Mouse (Mus musculus) B cell, adult 2 months (primary cell): Measurements from ENCODE around the gene Chrm1.
A peak's percentile ranks its signal among the peaks of the same experiment; 100 is the strongest.

Experiments
- DNase-seq, 2 experiments: peaks; one replicate each; pipeline ENCODE4 v3.0.0; 2022

Chrm1 gene

GRCm38 (mm10) chr19:8663360-8663839 is at the start of gene Chrm1:
Gene Chrm1 (plus strand): TSS chr19:8663789.
- no peak for DNase-seq

DNA sequence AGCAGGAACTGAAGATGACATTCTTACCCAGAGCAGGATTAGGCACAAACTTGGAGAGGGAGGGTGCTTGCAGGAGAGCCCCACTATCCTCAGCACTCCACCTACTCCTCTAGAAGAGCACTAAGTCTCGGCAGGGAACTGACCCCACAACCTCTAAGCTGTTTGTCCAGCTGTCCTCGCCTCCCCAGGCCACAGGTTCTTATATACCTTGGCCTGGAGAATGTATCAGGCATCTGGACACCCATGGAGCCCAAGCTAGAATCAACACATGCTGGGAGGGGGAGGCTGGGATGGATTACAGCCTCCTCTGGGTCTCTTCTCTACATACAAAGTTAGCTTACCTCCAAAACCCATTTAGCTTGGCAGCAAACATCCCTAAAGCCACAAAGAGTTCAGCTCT is 49.2 kb upstream of the Chrm1 start:
- no peak for DNase-seq

DNA sequence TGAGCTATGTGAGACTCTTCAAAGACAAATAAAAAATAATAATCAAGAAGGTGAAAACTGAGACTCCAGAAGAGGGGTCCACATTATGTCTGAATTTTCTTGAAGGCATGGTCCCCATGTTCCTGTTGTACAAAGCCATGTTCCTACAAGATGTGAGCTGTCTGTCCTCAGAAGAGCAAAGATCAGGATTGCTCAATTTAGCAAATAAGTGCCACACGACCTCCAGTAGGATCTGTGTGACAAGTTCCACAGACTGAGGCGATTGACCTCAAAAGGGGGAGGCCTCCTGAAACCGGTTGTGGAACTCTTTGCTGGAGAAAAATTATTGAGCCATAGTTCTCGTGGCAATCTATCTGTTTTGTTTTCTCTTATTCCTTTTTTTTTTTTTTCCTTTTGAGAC is 47.3 kb upstream of the Chrm1 start:
- DNase-seq, result no peak

DNA sequence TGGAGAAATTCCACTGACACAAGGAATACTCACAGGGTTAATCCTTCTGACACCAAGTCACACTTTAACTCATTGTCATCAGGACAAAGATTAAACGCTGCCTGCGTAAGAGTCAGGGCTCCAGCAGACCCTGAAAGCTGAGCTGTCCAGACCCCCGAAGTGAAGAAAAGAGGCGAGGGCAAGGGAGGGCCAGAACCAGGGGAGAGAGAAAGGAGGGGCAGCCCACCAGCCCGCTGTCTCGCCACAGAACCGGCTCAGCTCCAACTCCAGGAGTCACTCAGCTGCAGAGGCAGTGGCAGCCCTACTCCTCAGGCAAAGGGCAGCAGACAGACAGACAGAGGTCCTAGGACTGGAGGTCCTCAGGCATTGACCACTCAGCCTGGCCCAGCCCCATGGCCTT is 45.7 kb upstream of the Chrm1 start, which contains the start of gene Slc22a6:
Slc22a6 (plus strand) TSS at position 136 of the 400 bp plus-strand sequence.
- no peak for DNase-seq

DNA sequence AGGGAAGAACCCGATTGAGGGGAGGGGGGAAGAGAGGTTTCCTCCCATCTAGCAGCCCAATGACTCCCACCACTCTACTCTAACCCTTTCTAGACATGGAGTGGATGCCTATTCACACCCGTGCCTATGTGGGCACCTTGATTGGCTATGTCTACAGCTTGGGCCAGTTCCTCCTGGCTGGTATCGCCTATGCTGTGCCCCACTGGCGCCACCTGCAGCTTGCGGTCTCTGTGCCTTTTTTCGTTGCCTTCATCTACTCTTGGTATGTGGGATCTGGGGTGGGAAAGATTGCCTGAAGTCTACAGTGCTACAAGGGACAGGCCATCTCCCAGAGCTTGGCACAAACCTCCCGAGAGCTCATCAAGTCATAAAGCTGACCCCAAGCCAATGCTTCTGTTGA is 42.5 kb upstream of the Chrm1 start:
- no peak for DNase-seq

GRCm38 (mm10) chr19:8630249-8630648 is 33.3 kb upstream of the Chrm1 start:
- DNase-seq, result no peak

DNA sequence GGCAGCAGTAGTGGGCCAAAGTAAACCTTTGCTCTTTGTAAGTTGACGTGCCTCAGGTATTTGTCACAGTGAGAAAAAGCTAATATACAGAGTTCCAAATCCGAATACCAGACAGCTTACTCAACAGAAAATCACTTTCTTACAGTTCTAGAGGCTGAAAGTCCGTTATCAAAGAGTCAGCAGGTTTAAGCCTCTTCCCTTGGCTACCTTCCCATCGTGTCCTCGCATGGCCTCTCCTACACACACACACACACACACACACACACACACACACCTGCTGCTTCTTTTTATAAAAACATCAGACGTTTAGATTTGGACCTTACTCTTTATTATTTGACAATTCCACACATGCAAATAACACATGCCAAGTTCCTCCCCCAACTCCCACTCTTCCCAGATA is 32.8 kb upstream of the Chrm1 start:
- DNase-seq, result no peak

GRCm38 (mm10) chr19:8632029-8632428 is 31.6 kb upstream of the Chrm1 start:
- DNase-seq, result no peak

DNA sequence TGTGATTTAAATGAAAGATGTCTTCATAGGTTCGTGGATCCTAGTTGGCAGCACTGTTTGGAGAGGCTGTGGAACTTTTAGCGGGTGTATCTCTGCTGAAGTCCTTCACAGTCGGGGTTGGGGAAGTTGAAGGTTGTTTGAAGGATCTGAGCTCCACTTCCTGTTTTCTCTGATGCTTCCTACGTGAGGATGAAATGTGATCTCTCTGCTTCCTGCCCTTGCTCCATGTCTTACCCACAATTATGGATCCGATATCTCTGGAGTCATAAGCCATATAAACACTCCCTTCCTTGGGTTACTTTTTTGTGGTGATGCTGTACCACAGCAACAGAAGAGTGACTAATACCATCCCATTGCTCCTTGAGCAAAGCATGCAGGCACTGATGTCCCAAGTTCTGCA is 21.5 kb upstream of the Chrm1 start:
- no peak for DNase-seq

GRCm38 (mm10) chr19:8646393-8646792 is 17.2 kb upstream of the Chrm1 start:
- no peak for DNase-seq

DNA sequence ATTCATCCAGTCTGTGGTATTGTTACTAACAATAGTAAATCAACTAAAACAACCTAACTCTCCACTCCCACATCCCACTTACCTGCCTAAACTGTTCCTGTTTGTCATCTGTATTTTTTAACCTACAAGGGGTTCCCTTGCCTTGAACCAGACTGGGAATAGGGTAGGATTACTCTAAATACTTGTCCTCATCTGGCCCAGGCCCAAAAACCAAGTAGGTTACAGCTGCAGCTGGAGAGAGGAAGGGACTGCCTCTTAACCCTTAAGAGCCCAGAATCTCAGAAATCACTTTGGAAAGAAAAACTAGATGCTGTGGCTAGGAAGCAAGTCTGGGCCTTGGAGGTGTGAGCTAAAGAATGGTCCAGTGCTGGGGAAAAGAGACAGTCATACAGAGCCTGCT is 7.8 kb upstream of the Chrm1 start:
- DNase-seq, result no peak

GRCm38 (mm10) chr19:8656341-8656740 is 7.2 kb upstream of the Chrm1 start:
- no peak for DNase-seq

GRCm38 (mm10) chr19:8661821-8662307 is 1.7 kb upstream of the Chrm1 start:
- no peak for DNase-seq

- DNase-seq, result peak; percentile 65 to 70
Observed at GRCm38 (mm10) chr19:8662337-8662736, 1.3 kb upstream of the Chrm1 start.

- DNase-seq, result no peak
Observed at GRCm38 (mm10) chr19:8663911-8664421, 377 bp downstream of the Chrm1 start.

GRCm38 (mm10) chr19:8664859-8665258 is 1.3 kb downstream of the Chrm1 start:
- DNase-seq, result no peak

DNA sequence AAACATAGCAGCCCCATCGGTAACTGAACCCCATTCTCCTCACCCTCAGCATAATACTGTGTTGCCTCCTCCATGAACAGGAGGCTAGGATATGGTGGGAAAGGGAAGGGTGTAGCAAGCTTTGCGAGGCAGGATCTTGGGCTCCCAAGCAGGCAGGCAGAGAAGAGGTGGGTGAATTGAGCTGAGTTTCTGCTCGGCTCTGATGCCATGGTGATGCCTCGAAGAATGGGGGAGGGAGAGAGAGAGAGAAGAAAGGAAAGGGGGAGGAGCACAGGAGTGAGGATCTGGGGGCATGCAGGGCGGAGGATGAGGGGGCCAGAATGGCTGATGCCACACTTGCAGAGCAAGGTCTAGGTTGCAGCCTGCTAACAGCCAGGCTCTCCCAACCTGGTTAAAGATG is 2.2 kb downstream of the Chrm1 start:
- DNase-seq, result no peak

- DNase-seq, result no peak
Observed at GRCm38 (mm10) chr19:8672859-8673258, 9.3 kb downstream of the Chrm1 start.

DNA sequence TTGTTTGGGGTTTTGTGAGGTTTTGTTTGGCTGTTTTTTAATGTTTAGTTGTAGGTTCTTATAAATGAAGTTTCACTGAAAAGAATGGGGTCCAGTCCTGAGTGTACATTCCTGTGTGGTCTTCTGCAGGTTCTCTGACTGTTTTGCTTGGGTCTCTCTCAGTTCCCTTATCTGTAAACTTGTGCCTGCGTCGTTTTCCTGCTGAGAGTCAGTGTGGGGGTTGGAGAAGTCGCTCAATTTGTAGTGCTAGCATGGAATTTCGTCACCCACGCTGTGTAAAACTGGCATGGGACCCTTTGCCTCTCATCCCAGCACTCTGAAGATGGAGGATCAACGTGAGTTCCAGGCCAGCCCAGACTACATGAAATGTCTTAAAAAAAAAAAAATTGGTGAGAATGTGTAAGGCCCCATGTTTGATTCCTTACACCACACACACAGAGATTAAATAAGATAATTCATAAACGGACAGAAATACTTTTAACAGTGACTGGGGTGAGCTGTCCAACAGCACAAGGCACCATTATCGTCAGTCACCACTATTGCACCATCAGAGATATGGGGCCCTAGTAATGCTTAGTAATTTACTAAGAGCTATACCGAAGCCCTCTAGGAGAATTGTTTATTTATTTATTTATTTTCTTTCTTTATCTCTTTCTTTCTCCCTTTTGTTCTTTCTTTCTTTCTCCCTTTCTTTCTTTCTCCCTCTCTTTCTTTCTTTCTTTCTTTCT is 9.9 kb downstream of the Chrm1 start:
- DNase-seq, result no peak

DNA sequence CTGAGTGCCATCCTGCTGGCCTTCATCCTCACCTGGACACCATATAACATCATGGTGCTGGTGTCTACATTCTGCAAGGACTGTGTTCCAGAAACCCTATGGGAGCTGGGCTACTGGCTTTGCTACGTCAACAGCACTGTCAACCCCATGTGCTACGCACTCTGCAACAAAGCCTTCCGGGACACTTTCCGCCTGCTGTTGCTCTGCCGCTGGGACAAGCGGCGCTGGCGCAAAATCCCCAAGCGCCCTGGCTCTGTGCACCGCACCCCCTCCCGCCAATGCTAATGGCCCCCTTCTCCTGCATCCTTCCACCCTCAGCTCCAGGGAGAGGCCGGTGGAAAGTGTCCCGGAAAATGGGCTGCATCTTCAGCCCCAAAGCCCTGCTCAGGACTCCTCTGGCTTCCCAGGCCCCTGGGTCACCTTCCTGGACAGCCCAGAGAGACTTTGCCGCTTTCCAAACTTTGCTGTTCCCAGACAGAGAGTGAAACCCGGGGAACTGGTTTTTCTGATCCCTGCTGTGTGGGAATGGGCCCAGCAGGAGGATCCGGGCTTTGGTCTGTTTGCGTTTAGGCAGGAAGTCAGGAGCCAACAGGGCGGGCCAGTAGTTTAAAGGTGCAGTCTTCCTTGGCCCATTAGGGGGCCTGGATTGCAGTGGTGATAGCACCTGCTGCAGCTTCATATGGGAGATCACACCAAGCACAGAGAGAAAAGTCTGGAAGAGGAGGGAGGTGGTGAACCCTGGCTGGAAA is 15.6 kb downstream of the Chrm1 start:
- no peak for DNase-seq

DNA sequence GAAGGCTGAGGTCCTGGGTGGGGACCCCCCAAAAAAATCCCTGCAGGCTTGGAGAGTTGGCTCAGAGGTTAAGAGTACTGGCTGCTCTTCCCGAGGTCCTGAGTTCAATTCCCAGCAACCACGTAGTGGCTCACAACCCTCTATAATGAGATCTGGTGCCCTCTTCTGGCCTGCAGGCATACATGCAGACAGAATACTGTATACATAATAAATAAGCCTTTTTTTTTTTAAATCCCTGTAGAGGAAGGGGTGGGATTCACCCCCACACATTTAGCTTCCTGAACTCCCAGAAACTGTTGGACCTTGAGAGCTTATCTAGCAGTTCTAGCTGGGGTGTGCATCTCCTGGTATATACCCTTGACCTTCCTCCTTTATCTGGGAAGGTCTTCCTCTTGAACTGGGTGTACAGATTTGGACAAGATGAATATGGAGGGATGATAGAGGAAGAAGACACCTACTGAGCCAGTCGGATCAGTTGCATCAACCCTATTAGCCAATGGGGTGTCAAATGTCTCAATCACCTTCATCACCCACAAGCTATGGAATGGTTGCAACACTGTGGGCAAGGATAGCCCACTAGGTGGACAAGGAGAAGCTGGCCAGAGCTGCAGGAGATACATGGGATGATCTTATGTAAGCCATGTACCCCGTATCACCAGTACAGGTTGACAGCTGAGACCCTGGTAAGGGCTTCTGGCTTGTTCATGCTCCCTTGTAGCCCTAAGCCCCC is 18.2 kb downstream of the Chrm1 start:
- DNase-seq, result no peak

DNA sequence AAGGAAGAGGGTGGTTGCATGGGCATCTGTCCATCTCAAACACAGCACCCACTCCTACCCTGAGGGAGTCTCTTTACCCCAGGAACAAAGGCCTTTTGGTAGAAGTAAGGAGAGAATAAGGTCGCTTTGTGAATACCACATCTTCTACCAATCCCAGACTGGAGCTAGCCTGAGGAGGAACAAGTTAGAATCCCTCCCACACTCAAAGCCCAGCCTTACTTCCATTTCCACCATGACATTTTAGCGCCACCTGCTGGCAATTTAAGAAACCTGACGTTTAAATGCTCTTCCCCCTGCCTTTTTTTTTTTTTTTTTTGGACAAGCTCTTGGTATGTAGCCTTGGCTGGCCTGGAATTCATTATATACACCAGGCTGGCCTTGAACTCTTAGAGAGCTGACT is 19.4 kb downstream of the Chrm1 start:
- DNase-seq, result peak; percentile 76

- no peak for DNase-seq
Observed at GRCm38 (mm10) chr19:8683627-8684026, 20.0 kb downstream of the Chrm1 start.
